Mouse (Mus musculus) liver, embryonic 14.5 days (tissue): ENCODE data around the gene Fig4.

Source experiments
- CTCF ChIP-seq: IDR thresholded peaks from 2 replicates; pipeline ENCODE4 v1.5.1; 2016; ENCODE audit warnings: antibody characterized with exemption, low read depth, control low read depth
- EP300 ChIP-seq: IDR thresholded peaks from 2 replicates; pipeline ENCODE4 v1.6.1; 2016; ENCODE audit warnings: antibody characterized with exemption, low read depth

DNA sequence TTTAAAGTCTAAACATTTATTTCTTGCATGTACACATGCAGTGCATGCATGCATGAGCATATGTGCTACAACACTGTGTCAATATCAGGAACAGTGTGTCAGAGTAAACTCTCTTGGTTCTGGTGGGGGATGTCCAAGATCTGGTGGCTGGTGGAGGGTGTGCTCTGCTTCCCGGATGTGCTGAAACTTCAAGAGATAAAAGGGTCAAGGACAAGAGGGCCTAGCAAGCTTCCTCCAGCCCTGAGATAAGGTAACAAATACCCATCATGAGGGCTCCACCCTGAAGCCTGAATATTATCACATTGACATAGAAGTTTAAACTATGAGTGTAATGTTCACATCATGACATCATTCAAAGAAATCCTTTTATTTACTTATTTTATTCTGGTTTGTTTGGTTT is 146.4 kb downstream of the Fig4 start:
- TF ChIP-seq CTCF: no peak
- no peak for TF ChIP-seq EP300
